20 mouse cellular contexts compared by ENCODE assay signal in genomic region chr5:123296972-123297754, GRCm38 (mm10). TPM values are rescaled to one million over a fixed set of nuclear protein-coding genes. Genes with fewer than 3 reads are reported as not detected.
DNase-seq lines count a peak whose midpoint lies in the region; ATAC-seq and TF ChIP-seq lines count a peak whose summit lies in the region.
"Had no signal": no experiment of that assay in that cellular context is flagged by ENCODE, and none has a peak within 500 bp of the region (broad histone marks: within the 10 kb centered on the region; RNA-seq: fewer than 3 reads in every experiment).

No protein-coding gene starts in this region.

- ATAC-seq in heart, embryonic 12.5 days (ENCODE audit: insufficient number of reproducible peaks, low FRiP score): no peak
- ATAC-seq in kidney, postnatal 0 days (replicated peaks; ENCODE audit: low FRiP score, low read depth): peak; percentile 67
- no peak for ATAC-seq in stomach, postnatal 0 days (ENCODE audit: low FRiP score, low TSS enrichment)
- ATAC-seq: forebrain, postnatal 0 days; liver, embryonic 12.5 days; Patski had no signal

- H3K36me3 ChIP-seq in heart, embryonic 12.5 days: no peaks in the 10 kb centered on the region
- H3K36me3 ChIP-seq in kidney, postnatal 0 days (ENCODE audit: insufficient read depth, low read length): no peaks in the 10 kb centered on the region
- H3K36me3 ChIP-seq in stomach, postnatal 0 days (ENCODE audit: control insufficient read depth, insufficient read depth, low read length): no peaks in the 10 kb centered on the region
- H3K36me3 ChIP-seq: G1E; limb, embryonic 13.5 days; liver, embryonic 12.5 days; midbrain, embryonic 10.5 days had no signal

- H3K9ac ChIP-seq in heart, embryonic 12.5 days: no peak overlapping the region
- no peak overlapping the region for H3K9ac ChIP-seq in kidney, postnatal 0 days (ENCODE audit: low read depth, low read length)
- no peak overlapping the region for H3K9ac ChIP-seq in stomach, postnatal 0 days (ENCODE audit: low read length)
- H3K9ac ChIP-seq: forebrain, postnatal 0 days; limb, embryonic 13.5 days; liver, embryonic 12.5 days had no signal

- TF ChIP-seq CTCF in brain, embryonic 14.5 days (IDR thresholded peaks at IDR 0.05; ENCODE audit: borderline replicate concordance, extremely low read depth, insufficient read depth, insufficient read length): no peak
- no peak for TF ChIP-seq CTCF in kidney, postnatal 0 days (IDR thresholded peaks at IDR 0.05; ENCODE audit: low read depth)
- no peak for TF ChIP-seq CTCF in stomach, postnatal 0 days (IDR thresholded peaks at IDR 0.05; ENCODE audit: low read depth)

- H3K4me1 ChIP-seq in heart, embryonic 12.5 days (replicated peaks): peaks cover 36% of the 10 kb centered on the region
- no peaks in the 10 kb centered on the region; the same call in 1 of the 2 replicates for H3K4me1 ChIP-seq in kidney, postnatal 0 days (replicated peaks; ENCODE audit: insufficient read depth, low read length)
- no peaks in the 10 kb centered on the region for H3K4me1 ChIP-seq in stomach, postnatal 0 days (replicated peaks; ENCODE audit: control insufficient read depth, insufficient read depth)
- H3K4me1 ChIP-seq: liver, embryonic 12.5 days had no signal

- peak overlapping the region; percentile 22 for H3K4me2 ChIP-seq in heart, embryonic 12.5 days
- no peak overlapping the region for H3K4me2 ChIP-seq in kidney, postnatal 0 days (ENCODE audit: low read length)
- H3K4me2 ChIP-seq in stomach, postnatal 0 days (replicated peaks; ENCODE audit: low read depth): no peak overlapping the region
- H3K4me2 ChIP-seq: limb, embryonic 13.5 days; liver, embryonic 12.5 days had no signal

- no peak overlapping the region for H3K4me3 ChIP-seq in heart, embryonic 12.5 days
- H3K4me3 ChIP-seq in kidney, postnatal 0 days (replicated peaks; ENCODE audit: low read depth, low read length): no peak overlapping the region
- H3K4me3 ChIP-seq in stomach, postnatal 0 days (ENCODE audit: low read depth, low read length): no peak overlapping the region
- H3K4me3 ChIP-seq: limb, embryonic 13.5 days; liver, embryonic 12.5 days; midbrain, embryonic 10.5 days had no signal

- H3K27ac ChIP-seq in heart, embryonic 12.5 days (ENCODE audit: poor library complexity, severe bottlenecking): no peak overlapping the region
- H3K27ac ChIP-seq in kidney, postnatal 0 days: no peak overlapping the region
- H3K27ac ChIP-seq in stomach, postnatal 0 days (replicated peaks): no peak overlapping the region
- H3K27ac ChIP-seq: limb, embryonic 13.5 days; liver, embryonic 12.5 days; midbrain, embryonic 10.5 days had no signal

- no peaks in the 10 kb centered on the region for H3K9me3 ChIP-seq in heart, embryonic 12.5 days (replicated peaks)
- no peaks in the 10 kb centered on the region for H3K9me3 ChIP-seq in kidney, postnatal 0 days (replicated peaks; ENCODE audit: low read length)
- H3K9me3 ChIP-seq in stomach, postnatal 0 days (ENCODE audit: control insufficient read depth, low read length): no peaks in the 10 kb centered on the region
- H3K9me3 ChIP-seq: G1E; limb, embryonic 13.5 days; liver, embryonic 12.5 days; midbrain, embryonic 10.5 days had no signal

- 48% methylated on average over 23 of the region's 23 CpGs for WGBS in heart, embryonic 12.5 days
- WGBS in kidney, postnatal 0 days: 61% methylated on average over 23 of the region's 23 CpGs
- whole genome bisulfite sequencing in stomach, postnatal 0 days: 65% methylated on average over 23 of the region's 23 CpGs

- no peak for TF ChIP-seq POLR2A in brain, embryonic 14.5 days (IDR thresholded peaks at IDR 0.05; ENCODE audit: borderline replicate concordance, extremely low read depth, insufficient read depth, insufficient read length, poor library complexity, severe bottlenecking)

- no peak for TF ChIP-seq EP300 in stomach, postnatal 0 days (optimal IDR thresholded peaks at IDR 0.05)

- DNase-seq in heart, adult 9 months (ENCODE audit: low spot score in 2 of 2): no peak
- peak; percentile 63 for DNase-seq in brain, embryonic 14.5 days (ENCODE audit: low read depth)
- DNase-seq in kidney, adult 18-20 months: peak; percentile 18
- no peak for DNase-seq in kidney, postnatal 0 days (ENCODE audit: low spot score)
- DNase-seq in spleen, postnatal 14 days (ENCODE audit: low spot score in 2 of 2): no peak
- no peak for DNase-seq in stomach, postnatal 0 days (ENCODE audit: low spot score)
- DNase-seq in adrenal gland, postnatal 10 days: no peak
- DNase-seq: adrenal gland, adult 8-10 months; cerebellum, adult 9-11 months; gastrocnemius, postnatal 14 days; heart, adult 18-20 months; lung, adult 18-20 months; lung, postnatal 10 days had no signal

- no peaks in the 10 kb centered on the region; the same call in 1 of the 2 replicates for H3K27me3 ChIP-seq in heart, embryonic 12.5 days (replicated peaks)
- H3K27me3 ChIP-seq in kidney, postnatal 0 days (ENCODE audit: insufficient read depth, low read length): no peaks in the 10 kb centered on the region
- no peaks in the 10 kb centered on the region for H3K27me3 ChIP-seq in stomach, postnatal 0 days (ENCODE audit: control insufficient read depth, insufficient read depth, low read length)
- H3K27me3 ChIP-seq: limb, embryonic 13.5 days had no signal

RNA-seq across cellular contexts. Expression of gene Wdr66, which starts 45.3 kb away (rescaled TPM):
- polyA plus RNA-seq in heart, embryonic 12.5 days (2016; fragmentation: Nextera tagmentation; extraction: Ambion mirVana): 0.24 and 0.64 TPM in 2 replicates
- 2.1 and 2.7 TPM in 2 replicates for polyA plus RNA-seq in brain, embryonic 14.5 days (2012; rRNA removed)
- 1.6 and 1.8 TPM in 2 replicates for polyA plus RNA-seq in kidney, postnatal 0 days (2015; fragmentation: Nextera tagmentation; extraction: Ambion mirVana)
- polyA plus RNA-seq in stomach, postnatal 0 days (2015; fragmentation: Nextera tagmentation; extraction: Ambion mirVana): 0.22 and 0.30 TPM in 2 replicates
- total RNA-seq in adrenal gland, postnatal 10 days (2021): under 1 TPM; 0.39 to 0.73 TPM
- polyA plus RNA-seq: G1E had no signal

RNA-seq across cellular contexts. Expression of gene Bcl7a, which starts 46.5 kb away (rescaled TPM):
- polyA plus RNA-seq in heart, embryonic 12.5 days (2016; fragmentation: Nextera tagmentation; extraction: Ambion mirVana): 16.3 and 16.6 TPM in 2 replicates
- polyA plus RNA-seq in brain, embryonic 14.5 days (2012; rRNA removed): 46.4 and 53.2 TPM in 2 replicates
- 27.4 and 29.9 TPM in 2 replicates for polyA plus RNA-seq in kidney, postnatal 0 days (2015; fragmentation: Nextera tagmentation; extraction: Ambion mirVana)
- 5.9 and 6.4 TPM in 2 replicates for polyA plus RNA-seq in stomach, postnatal 0 days (2015; fragmentation: Nextera tagmentation; extraction: Ambion mirVana)
- total RNA-seq in adrenal gland, postnatal 10 days (2021): 10 to 100 TPM; 14.1 to 20.6 TPM

Comparison
In these comparisons a context has a peak if more than half of its experiments do, and no peak if none do; other contexts are left out.
1. DNase-seq: peak in brain, embryonic 14.5 days (single experiment) and kidney, adult 18-20 months (single experiment); none in heart, adult 9 months (0 of 2), kidney, postnatal 0 days (single experiment), spleen, postnatal 14 days (0 of 2), stomach, postnatal 0 days (single experiment) and adrenal gland, postnatal 10 days (single experiment).